Mouse (Mus musculus): Measurements from ENCODE around the gene Magea4. TPM values are rescaled to one million over a fixed set of nuclear protein-coding genes. Genes with fewer than 3 reads are reported as not detected.

Magea4 gene
- total RNA-seq (2021), result not detected

DNA sequence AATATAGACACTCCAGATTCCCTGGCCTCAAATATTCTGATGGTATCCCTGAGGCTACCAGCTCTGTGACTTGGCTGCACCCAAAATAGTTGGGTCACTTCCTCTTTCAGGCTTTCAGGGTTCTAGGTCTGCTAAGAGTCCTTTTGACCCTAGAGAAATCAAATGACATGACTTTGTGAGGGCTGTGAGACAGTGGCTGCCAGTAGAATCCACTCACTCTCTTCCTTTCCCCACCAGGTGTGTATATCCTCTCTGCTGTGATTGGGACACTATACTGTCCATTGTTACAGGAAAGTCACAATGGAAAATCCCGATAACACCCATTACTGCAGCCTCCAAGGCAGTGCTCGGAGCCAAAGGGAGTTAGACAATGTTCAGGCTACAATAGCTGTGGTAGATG, at the start of gene Magea4:
Magea4 (plus strand) TSS at position 301 of the 400 bp plus-strand sequence.
- intact Hi-C loops (cut with DNase I), result no loop called here
- no peak for DNase-seq (ENCODE audit: low spot score in 2 of 2)

DNA sequence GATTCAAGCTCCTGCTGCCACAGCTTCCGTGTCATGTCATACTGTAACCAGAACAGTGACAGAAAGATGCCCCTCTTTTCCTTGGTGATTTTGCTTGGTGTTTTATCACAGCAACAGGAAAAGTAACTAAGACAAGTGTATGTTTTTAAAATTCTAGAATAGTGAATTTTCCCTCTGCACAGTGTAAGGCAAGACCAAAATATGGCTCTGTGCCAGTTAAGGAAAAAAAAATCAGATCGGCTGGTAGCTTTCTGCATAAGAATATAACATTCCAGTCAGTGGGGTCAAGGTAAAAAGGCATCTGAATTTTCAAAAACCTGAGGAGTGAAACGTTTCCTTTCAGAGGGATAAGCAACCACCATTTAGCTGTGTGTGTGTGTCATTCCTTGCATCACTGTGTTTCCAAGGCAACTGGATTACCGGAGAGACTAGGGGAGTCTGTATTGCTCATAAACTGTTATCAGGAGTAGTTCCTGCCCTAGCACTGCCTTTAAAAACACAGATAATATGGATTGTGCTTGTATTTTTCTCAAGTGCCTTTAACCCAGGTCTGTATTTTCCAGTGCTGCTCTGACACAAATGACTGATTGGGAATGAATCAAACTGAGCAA, 18.8 kb upstream of the Magea4 start:
- no peak for DNase-seq (ENCODE audit: low spot score in 2 of 2)
- intact Hi-C loops (cut with DNase I), result no loop called here

DNA sequence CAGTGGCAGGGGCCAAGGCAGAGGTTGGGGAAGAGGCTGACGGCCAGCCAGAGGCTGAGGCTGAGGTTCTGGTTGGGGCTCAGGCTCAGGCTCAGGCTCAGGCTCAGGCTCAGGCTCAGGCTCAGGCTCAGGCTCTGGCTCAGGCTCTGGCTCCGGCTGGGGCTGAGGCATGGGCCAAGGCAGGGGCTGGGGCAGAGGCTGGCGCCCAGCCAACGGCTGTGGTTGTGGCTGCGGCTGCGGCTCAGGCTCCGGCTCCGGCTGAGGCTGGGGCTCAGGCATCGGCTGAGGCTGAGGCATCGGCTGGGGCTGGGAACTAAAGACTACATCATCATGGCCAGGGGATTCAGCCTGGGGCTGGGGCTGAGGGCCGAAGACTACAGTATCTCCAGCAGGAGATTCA, 48.8 kb downstream of the Magea4 start:
- intact Hi-C loops (cut with DNase I), result no loop called here
- no peak for DNase-seq (ENCODE audit: low spot score in 2 of 2)

Small RNA genes within 50 kb of the gene (microRNA-seq; reads per million reads assigned to microRNA genes)
- gene Mir224 (2.8 reads per million, percentile 5 among the genes with 10 or more reads in this experiment), gene Mir452 (not detected)

Other genes starting within 250 kb of the Magea4 start
- under 1 TPM in 1 of 2 experiments, not detected in 1; 0.48 TPM for gene Fate1, start 249.0 kb upstream of the Magea4 start, total RNA-seq (2021)
- gene Cnga2, start 230.2 kb upstream of the Magea4 start, total RNA-seq (2021), result 1 to 10 TPM in 1 of 2 experiments, not detected in 1; 1.4 TPM
- gene Gabre, start 52.8 kb downstream of the Magea4 start, total RNA-seq (2021), result under 1 TPM; 0.20 to 0.29 TPM
- gene Magea10, start 164.8 kb downstream of the Magea4 start, total RNA-seq (2021), result not detected

All from left cerebral cortex, postnatal 36 days (tissue).